Mouse (Mus musculus): ENCODE results near the gene Sphk2.

Sphk2 gene

DNA sequence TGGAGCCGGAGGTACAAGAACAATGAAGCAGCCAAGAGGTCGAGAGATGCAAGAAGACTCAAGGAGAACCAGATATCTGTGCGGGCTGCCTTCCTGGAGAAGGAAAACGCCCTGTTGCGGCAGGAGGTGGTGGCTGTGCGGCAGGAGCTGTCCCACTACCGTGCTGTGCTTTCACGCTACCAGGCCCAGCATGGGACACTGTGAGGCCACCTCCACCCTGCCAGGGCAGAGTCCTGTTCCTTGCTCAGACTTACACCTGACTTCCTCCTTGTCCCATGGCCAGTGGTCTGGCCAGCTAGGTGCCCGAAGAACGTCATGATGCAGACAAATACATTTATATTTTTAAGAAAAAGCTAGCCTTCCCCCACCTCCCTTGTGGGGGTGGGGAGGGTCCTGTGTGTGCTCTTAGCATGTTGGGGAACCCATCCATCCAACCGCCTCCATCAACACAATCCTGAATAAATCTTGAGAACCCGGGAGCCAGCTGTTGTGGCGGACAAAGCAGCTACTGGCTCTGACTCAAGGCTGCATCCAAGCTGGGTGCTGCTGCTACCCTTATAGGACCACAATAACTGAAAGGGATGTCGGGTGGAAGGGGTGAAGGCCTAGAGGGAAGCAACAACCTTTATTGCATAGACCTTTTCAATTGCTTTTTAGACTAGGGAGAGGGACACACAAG is 8.0 kb downstream of the Sphk2 start:
- DNase-seq, result no peak

DNA sequence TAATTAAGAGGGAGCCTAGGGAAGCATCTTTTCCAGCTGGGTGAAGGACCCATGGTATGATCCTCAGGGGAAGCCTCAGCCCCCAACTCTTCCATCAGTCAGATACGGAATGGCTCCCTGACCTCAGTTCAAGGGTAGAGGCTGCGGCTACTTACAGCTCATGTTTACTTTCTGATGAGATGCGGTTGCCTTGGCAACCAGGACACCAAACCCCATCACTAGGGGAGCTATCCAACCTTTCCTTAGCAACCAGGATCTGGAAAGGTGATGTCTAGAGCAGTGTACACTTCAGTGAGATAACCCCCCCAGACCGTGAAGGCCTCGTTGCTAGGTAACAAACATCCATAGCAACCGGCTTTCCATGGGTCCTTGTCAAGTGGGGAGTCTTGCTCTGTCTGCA is 8.8 kb downstream of the Sphk2 start:
- DNase-seq, result no peak

DNA sequence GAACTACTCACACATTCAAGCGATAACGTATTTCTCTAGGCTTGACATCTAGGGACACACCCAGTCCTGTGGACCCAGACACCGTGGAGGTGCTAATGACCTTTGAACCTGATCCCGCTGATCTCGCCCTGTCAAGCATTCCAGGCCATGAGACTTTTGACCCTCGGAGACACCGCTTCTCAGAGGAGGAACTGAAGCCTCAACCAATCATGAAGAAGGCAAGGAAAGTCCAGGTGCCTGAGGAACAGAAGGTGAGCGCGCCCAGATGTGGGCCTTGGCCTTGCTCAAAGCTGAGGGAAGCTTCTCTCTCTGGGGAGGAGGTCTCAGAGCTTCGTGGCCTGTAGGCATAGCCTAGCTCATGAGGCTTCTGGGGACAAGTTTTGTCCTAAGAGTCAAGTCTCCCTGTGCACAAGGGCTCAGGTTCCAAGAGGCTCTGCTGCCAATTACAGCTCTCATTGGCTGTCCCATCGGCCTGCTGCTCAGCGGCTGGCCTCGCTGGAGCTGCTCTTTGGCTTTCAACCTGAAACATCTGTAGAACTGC is 9.5 kb downstream of the Sphk2 start:
- no peak for DNase-seq

DNA sequence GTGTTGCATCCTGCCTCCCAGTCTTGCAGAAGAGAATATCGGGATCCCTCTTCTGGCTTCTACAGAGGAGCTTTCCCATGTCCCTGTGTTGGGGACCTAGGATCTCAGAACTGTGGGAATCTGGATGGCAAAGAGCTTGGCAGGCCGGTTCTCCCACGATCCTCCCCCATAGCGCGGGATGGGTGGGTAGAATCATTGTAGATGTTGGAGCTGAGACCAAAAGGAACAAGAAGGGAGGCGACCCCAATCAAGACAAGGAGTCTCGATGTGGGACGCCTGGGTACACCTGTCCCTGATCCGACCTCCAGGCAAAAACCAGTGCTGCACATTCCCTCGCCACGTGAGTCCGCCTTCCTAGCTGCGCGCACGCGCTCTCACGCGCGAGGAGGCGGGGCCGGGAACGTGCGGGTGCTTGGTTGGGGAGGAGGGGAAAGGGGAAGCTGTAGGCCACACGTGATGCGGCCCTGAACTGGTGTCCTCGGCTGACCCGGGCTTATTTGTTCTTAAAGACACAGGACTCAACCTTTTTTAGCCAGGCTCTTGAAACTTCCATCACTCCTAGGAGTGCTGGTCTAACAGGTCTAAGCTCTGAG is 10.3 kb downstream of the Sphk2 start:
- DNase-seq, result peak; percentile 98

DNA sequence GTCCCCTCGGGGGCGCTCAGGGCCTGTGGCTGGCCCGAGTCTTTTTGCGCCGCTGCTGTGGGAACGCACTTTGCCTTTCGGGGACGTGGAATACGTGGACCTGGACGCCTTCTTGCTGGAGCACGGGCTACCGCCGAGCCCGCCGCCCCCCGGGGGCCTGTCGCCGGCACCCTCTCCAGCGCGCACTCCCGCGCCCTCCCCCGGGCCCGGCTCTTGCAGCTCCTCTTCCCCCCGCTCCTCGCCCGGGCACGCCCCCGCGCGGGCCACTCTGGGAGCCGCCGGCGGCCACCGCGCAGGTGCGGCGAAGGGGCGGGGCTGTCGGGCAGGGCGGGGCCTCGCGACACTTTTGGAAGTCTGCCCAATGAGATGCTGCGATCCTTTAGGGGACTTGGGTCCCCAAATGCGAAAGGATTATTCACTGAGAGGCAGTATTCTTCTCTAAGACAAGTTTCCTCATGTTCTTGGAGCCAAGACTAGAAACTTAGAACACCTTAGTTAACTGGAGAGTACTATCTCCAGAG is 11.0 kb downstream of the Sphk2 start:
- peak; percentile 87 for DNase-seq

DNA sequence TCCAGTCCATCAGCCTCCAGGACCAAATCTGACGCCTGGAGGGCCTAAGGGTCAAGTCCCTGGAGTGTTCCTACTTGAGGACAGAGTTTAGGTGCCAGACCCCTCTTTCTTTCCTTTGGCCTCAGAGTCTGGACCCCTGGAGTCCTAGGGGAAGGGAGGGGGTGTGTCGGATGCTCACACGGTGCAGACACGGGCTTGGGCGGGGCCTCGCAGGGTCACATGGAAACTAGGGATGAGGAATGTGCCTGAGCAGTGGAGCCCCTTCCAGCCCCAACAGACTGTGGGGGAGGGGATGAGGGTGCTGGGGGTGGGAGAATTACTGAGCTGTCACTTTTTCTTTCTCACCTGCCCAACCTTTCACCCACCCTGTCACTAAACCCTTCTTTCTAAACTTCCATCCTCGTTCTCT is 11.9 kb downstream of the Sphk2 start:
- peak; percentile 84 for DNase-seq

DNA sequence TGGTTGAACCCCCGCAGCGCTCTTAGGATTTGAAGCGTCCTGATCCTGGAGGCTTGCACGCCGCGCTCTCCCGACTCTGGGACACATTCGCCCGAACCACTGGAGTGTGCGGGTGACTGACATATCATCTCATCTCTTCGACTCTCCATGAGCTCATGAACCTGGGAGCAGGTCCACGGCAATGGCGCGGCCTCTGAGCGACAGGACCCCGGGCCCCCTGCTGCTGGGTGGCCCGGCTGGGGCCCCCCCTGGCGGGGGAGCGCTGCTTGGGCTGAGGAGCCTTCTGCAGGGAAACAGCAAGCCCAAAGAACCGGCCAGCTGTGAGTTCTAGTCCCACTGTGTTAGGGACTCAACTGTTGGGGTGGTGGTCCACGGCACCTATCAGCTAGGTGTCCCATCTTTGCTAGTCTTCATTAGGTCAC is 12.3 kb downstream of the Sphk2 start:
- DNase-seq, result no peak

DNA sequence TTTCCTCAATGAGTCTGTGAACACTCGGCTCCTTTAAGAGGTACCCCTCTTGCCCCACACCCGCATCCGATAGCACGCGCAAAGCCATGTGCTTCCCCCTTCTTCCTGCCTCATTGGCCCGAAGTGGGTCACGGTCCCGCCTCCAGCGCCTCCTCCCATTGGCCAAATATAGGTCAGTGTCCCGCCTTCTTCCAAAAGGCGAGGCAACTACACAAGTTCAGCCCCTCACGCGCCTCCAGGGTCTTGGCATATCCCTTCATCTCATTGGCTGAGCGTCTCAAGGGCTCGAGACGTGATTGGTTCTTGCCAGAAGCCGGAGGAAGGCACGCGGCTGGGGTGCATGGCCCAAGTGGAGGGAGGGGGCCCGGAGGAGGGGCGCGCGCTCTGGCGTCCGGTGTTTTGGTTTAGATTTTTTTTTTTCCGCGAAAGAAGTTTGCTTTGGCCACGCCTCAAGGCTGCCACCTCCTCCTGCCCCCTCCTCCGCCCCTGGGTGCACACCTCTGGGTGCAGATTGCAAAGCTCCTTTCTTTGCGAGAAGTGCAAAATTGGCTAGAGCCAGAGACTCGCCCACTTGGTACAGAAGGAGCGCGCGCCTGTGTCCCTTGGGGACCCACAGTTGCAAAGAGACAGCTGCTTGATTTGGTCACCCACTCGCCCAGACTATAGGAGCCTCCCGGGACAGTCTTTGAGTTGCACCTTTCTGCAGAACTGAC is 12.9 kb downstream of the Sphk2 start, which contains the start of gene Dbp:
TSS of gene Dbp (plus strand) at position 359 of the 713 bp plus-strand sequence.
- peak; percentile 98 for DNase-seq

DNA sequence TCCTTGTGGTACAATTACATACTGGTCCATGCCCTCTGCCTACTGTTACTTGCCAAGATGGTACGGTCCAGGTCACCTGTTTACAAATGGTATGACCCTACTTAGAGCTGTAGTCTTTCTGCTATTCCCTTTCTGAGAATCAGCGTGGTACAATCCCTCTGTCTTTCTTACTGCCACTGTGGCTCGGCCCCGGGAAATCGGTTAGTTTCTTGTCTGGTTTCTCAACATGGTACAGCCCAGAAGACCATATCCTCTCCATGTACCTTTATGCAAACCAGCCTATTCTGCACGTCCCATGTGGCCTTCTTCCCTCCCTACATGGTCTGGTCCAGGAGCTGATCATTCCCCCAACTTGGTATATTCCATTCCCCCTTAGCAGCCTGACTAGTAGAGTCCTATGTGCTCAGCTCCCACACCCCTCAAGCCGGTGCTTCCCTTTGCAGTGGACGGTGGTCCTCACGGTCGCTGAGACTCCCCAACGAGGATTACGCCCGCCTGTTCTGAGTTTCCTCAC is 13.7 kb downstream of the Sphk2 start:
- DNase-seq, result peak; percentile 71

DNA sequence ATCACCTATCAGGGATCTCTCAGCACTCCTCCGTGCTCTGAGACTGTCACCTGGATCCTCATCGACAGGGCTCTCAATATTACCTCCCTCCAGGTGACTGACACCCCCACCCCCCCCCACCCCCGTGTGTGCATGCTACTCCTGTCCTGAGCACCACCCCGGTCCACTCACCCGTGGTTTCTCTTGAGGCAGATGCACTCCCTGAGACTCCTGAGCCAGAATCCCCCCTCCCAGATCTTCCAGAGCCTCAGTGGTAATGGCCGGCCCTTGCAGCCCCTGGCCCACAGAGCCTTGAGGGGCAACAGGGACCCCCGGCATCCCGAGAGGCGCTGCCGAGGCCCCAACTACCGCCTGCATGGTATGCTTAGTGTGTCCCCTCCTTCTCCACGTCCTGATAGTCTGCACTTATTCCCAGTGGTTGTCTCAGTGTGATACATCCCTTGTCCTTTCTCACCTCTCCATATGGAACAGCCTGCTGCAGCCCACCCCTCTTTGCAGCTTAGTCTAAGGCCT is 14.2 kb downstream of the Sphk2 start:
- DNase-seq, result no peak

DNA sequence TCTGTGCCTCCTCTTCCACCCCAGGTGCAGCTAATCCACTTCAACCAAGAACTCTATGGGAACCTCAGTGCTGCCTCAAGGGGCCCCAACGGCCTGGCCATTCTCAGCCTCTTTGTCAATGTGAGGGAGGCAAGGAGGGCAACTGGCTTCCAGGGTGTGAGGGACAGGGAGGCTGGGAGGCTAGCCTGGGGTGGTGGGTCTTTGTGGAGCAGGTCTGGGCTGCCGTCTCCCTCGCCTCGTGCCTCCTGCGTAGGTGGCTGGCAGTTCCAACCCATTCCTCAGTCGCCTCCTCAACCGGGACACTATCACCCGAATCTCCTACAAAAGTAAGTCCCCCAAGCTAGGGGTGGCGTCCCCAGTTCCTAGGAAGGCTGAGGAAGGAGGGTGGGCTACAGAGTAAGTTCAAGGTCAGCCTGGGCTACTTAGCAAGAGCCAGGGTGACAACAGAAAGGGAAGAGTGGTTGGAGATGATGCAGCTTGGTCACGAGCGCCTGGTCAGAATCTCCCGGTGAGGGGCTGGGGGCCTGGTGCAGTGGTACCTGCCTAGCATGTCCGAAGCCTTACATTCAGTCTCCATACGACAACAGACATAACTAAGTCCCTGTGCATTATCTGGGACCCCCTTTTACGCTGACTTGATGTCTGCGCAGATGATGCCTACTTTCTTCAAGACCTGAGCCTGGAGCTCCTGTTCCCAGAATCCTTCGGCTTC is 14.8 kb downstream of the Sphk2 start:
- DNase-seq, result no peak

DNA sequence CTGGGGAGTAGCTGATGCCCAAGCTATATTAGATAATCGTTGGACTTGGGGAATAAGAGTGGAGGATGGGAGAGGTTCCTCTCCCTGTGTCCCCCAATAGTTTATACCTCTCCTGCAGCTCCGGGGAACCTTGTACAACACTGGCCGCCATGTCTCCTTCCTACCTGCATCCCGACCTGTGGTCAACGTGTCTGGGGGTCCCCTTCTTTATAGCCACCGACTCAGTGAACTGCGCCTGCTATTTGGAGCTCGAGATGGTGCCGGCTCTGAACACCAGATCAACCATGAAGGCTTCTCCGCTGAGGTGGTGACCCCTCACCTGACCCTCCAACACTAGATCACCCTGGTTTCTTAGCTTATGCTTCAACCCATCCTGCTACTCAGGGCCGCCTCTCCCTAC is 15.5 kb downstream of the Sphk2 start:
- no peak for DNase-seq

DNA sequence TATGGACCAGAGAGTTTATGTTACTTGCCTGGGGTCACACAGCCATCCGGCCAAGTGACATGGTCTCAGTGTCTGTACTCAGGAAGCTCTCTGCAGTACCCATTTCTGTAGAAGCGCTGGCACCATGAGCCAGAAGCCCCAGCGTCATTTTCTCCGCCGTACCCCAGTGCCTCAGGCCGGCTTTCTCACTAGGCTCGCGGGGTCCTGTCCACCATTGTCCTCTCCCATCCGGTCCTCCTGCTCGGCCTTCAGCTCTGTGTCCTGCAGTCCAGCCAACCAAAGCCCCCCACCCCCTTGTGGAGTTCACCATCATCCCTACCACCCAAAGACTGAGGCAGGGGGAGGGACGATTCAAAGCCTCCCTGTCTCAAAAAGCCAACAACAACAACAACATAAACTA is 16.2 kb downstream of the Sphk2 start:
- no peak for DNase-seq

DNA sequence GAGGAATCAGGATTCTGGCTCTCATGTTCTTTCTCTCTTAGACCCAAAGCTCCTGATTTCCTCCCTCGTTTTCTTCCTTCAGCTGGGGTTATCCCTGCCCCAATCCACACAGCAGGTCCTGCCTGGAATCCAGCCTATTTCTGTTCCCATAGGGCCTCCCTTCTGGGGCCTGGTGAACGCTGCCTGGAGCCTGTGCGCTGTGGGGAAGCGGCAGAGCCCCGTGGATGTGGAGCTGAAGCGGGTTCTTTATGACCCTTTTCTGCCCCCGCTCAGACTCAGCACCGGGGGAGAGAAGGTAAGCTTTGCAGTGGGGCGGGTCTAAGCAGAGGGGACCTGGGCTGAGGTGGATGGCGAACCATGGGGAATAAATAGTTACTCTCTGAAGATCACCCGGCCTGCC is 16.7 kb downstream of the Sphk2 start:
- peak; percentile 38 for DNase-seq

DNA sequence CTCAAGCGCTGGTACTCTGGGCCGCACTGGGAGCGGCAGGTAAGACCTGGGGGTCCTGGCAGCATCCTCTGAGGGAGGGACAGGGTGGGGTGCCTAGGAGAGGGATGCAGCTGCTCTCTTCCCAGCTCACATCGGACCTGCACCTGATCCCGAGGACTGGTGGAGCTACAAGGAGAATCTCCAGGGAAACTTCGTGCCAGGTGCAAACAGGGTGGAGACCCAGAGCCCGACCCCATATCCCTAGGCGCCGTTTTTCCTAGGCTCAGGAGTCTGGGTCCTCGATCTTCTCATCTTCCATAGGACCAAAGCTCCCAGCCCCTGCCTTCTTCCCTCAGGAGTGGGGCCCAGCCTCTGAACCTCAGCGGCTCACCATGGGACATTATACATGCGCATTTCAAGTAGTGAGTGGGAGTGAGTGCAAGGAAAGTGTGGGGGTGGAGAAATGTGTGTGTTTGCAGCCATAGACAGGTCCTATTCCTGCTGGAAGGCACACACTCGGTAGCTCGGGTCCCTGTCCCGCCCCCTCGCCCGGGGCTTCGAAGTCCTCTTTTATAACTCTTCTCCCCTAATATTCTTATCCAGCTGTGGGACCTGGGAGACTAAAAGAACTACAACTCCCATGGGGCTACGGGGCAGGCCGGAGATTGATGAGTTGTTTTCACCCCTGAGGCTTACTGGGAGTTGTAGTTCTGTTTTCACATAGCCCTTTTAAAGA is 17.3 kb downstream of the Sphk2 start:
- DNase-seq, result peak; percentile 66

DNA sequence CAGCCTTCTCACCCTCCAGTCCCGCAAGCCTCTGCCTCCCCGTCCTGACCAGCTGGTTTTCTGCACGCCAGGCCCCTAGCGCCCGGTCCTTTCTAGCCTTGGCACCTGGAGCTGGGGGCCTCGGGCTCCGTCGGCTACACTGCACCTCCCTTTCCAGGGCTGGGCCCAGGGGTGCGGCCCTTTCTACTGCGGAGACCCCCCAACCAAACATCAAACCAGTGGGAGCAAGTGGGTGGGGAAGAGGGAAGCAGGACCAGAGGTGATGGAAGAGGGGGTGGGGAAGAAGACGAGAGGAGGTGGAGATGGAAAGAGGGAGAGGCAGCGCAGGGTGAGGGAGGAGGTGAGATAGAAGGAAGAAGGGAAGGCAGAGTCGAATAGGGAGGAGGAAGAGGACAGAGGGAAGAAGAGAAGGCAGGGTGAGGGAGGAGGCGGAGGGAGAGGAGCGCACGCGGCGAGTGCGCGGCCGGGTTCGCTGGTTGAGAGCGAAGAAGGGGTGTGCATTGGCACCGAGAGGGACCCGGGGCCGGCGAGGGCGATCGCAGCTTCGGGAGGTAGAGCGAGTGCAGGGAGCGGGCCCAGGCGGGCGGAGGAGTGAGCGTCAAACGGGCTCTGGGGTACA is 18.2 kb downstream of the Sphk2 start, which contains the start of gene Car11:
TSS of gene Car11 (plus strand) at position 321 of the 619 bp plus-strand sequence.
- DNase-seq, result peak; percentile 63

DNA sequence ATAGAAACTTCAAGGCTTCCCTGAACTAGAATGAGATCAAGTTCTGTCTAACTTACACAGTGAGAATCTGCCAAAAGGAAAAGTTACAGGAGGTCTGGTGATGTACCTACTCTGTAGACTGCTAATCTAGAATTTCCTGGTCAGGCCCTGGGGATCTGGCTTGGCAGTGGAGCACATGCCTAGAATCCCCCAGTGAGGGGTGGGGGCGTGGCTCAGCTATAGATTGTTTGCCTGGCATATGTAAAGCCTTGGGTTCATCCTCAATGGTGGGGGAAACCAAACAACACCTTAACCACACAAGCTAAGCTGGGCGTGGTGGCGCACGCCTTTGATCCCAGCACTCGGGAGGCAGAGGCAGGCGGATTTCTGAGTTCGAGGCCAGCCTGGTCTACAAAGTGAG is 19.9 kb downstream of the Sphk2 start:
- no peak for DNase-seq

DNA sequence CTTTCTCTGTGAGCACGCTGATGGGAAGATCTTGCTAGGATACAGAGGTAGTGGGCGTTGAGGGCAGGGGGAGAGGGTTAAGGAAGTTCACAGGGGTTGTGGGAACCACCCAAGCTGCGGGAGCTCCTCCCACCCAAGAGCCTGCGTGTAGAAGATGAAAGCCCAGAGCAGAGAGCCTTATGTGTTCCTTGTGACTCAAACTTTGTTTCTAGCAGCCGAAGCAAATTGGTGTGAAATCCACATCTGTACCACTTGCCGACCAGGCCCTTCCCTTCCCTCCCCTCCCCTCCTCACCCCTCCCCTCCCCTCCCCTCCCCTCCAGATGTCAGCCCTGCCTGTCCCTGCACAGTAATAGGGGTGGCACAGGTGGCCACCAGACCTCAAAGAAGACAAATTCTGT is 22.7 kb downstream of the Sphk2 start:
- DNase-seq, result no peak

DNA sequence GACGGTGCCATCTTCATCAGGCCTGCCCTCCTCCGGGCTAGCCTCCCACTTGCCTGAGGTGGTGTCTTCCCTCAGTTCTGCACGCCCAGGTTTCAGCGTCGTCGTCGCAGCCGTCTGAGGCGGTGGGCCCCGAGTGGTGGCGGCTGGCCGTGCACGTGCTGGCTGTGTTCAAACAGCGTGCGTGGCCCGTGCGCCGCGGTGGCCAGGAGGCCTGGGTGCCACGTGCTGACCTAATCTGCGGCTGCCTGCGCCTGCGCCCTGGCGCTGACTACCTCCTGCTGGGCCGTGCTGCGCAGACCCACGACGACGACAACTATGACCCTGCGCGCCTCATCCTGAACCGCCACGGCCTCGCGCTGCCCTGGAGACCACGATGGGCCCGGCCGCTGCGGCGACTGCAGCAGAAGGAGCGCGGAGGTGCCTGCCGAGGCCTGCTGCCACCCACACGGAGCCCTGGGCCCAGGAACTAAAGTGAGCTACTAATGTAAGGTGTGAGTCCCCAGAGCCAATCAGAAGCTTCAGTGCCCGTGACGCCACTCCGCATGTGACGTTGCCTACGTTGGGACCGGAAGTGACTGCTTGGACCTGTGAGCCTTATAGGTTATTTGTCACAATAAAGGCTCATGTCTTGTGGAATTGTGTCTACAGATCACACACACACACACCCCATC is 23.7 kb downstream of the Sphk2 start, which contains the start of gene Sec1:
TSS of gene Sec1 (minus strand) at position 482 of the 671 bp plus-strand sequence.
- DNase-seq, result no peak

DNA sequence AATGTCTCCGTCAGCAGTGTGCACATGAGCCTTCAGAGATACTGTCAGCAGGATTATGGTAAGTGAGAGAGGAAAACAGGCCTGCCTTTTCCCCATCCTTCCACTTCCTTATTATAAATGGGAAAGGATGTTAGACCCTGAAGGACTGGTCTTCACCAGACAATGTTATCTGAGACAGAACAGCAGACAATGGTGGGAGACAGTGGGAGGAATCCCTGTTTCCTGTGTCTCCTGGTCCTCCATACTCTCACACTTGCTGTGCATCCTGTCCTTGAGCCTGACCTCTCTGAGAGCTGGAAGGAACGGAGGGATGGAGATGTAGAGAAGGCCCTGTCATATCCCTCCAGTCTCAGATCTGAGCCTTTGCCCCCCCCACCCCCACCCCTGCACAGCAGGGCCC is 25.4 kb downstream of the Sphk2 start:
- no peak for DNase-seq

DNA sequence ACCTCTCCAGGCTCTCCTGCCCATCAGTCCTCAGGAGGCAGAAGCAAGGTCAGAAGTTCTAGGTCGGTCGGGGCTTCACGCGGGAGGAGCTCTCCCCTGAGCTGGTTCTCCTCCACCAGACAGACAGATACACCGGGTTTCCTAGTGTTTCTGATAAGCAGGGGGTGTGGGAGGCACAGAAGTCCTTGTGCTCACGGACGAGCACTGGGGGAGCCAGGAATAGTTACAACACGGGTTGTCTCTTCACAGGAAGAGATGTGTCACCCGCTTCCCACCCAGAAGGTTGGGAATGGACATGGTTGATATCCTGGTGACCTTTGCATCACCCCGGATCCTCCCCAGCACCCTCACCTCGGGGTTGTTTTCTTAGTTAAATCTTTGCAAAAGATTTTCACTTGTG is 28.0 kb downstream of the Sphk2 start:
- no peak for DNase-seq
